ENCODE assay signal across 11 mouse cellular contexts in genomic region chr5:72580970-72581332, GRCm38 (mm10). TPM values are rescaled to one million over a fixed set of nuclear protein-coding genes. Genes with fewer than 3 reads are reported as not detected.
DNase-seq lines count a peak whose midpoint lies in the region; ATAC-seq and TF ChIP-seq lines count a peak whose summit lies in the region.
"Not testable (repeated sequence)": the region's sequence is repeated elsewhere in the genome, so short reads cannot be mapped to it uniquely, and the experiment has no call there.
"Had no signal": no experiment of that assay in that cellular context is flagged by ENCODE, and none has a peak within 500 bp of the region (broad histone marks: within the 10 kb centered on the region; RNA-seq: fewer than 3 reads in every experiment).

TSS of gene Zar1 (minus strand) at chr5:72581254.

- H3K4me2 ChIP-seq in forebrain, postnatal 0 days (ENCODE audit: low read depth) = peak within 1 kb of the TSS; percentile 55
- H3K4me2 ChIP-seq in hindbrain, embryonic 13.5 days = peak within 1 kb of the TSS; percentile 66
- peak within 1 kb of the TSS; percentile 69 for H3K4me2 ChIP-seq in kidney, postnatal 0 days (ENCODE audit: low read length)
- peak within 1 kb of the TSS; percentile 43 for H3K4me2 ChIP-seq in liver, embryonic 14.5 days (ENCODE audit: low read depth)
- H3K4me2 ChIP-seq in midbrain, embryonic 13.5 days (replicated peaks) = peak within 1 kb of the TSS; percentile 75

- TF ChIP-seq CTCF in forebrain, postnatal 0 days (IDR thresholded peaks at IDR 0.05; ENCODE audit: low read depth); kidney, postnatal 0 days (IDR thresholded peaks at IDR 0.05; ENCODE audit: low read depth); liver, embryonic 14.5 days (IDR thresholded peaks at IDR 0.05; ENCODE audit: low read depth): not testable (repeated sequence)

- H3K27me3 ChIP-seq in embryonic facial prominence, embryonic 10.5 days (replicated peaks; ENCODE audit: low read depth, poor library complexity, severe bottlenecking) = peaks cover 56% of the 10 kb centered on the region
- not testable (repeated sequence) for H3K27me3 ChIP-seq in forebrain, postnatal 0 days (ENCODE audit: insufficient read depth, low read length); kidney, postnatal 0 days (ENCODE audit: insufficient read depth, low read length); midbrain, embryonic 13.5 days
- H3K27me3 ChIP-seq in hindbrain, embryonic 13.5 days = peaks cover 20% of the 10 kb centered on the region
- peaks cover 20% of the 10 kb centered on the region for H3K27me3 ChIP-seq in liver, embryonic 14.5 days (ENCODE audit: control insufficient read depth, insufficient read depth, low read length)

- peak within 1 kb of the TSS; percentile 61 for H3K4me3 ChIP-seq in embryonic facial prominence, embryonic 10.5 days
- H3K4me3 ChIP-seq in forebrain, postnatal 0 days (ENCODE audit: low read depth, low read length) = peak within 1 kb of the TSS; percentile 32
- H3K4me3 ChIP-seq in hindbrain, embryonic 13.5 days = peak within 1 kb of the TSS; percentile 45
- peak within 1 kb of the TSS; percentile 34 for H3K4me3 ChIP-seq in kidney, postnatal 0 days (replicated peaks; ENCODE audit: low read depth, low read length)
- H3K4me3 ChIP-seq in liver, embryonic 14.5 days (ENCODE audit: insufficient read depth in 1 of 2, low read depth in 2 of 2, low read length in 2 of 2) = peak within 1 kb of the TSS in 1 of 2 experiments; percentile 23; a peak in 2 of 4 replicates
- peak within 1 kb of the TSS; percentile 48 for H3K4me3 ChIP-seq in midbrain, embryonic 13.5 days (replicated peaks)

- peak within 1 kb of the TSS; percentile 73 for H3K27ac ChIP-seq in embryonic facial prominence, embryonic 10.5 days (replicated peaks)
- not testable (repeated sequence) for H3K27ac ChIP-seq in forebrain, postnatal 0 days (ENCODE audit: low read depth, low read length); hindbrain, embryonic 13.5 days; kidney, postnatal 0 days; liver, embryonic 14.5 days; midbrain, embryonic 13.5 days

- H3K36me3 ChIP-seq in embryonic facial prominence, embryonic 10.5 days (replicated peaks); forebrain, postnatal 0 days (ENCODE audit: insufficient read depth); hindbrain, embryonic 13.5 days; kidney, postnatal 0 days (ENCODE audit: insufficient read depth, low read length); liver, embryonic 14.5 days (replicated peaks; ENCODE audit: control insufficient read depth, insufficient read depth, low read depth); midbrain, embryonic 13.5 days: not testable (repeated sequence)

- H3K9me3 ChIP-seq in embryonic facial prominence, embryonic 10.5 days; forebrain, postnatal 0 days (ENCODE audit: low read length); hindbrain, embryonic 13.5 days; kidney, postnatal 0 days (replicated peaks; ENCODE audit: low read length); liver, embryonic 14.5 days (ENCODE audit: control insufficient read depth, low read length); midbrain, embryonic 13.5 days: not testable (repeated sequence)

- 7% methylated on average over 20 of the region's 21 CpGs for WGBS in embryonic facial prominence, embryonic 10.5 days
- 11% methylated on average over 19 of the region's 21 CpGs for WGBS in forebrain, postnatal 0 days
- 5% methylated on average over 19 of the region's 21 CpGs for WGBS in hindbrain, embryonic 13.5 days
- 9% methylated on average over 17 of the region's 21 CpGs for WGBS in kidney, postnatal 0 days
- 14% methylated on average over 16 of the region's 21 CpGs for WGBS in liver, embryonic 14.5 days (ENCODE audit: insufficient replicate concordance)
- 7% methylated on average over 15 of the region's 21 CpGs for WGBS in midbrain, embryonic 13.5 days

- peak within 1 kb of the TSS; percentile 44 for H3K9ac ChIP-seq in forebrain, postnatal 0 days
- peak within 1 kb of the TSS; percentile 72 for H3K9ac ChIP-seq in hindbrain, embryonic 13.5 days
- H3K9ac ChIP-seq in kidney, postnatal 0 days (ENCODE audit: low read depth, low read length); liver, embryonic 14.5 days (replicated peaks): not testable (repeated sequence)
- peak within 1 kb of the TSS; percentile 68 for H3K9ac ChIP-seq in midbrain, embryonic 13.5 days (replicated peaks)

- peak; percentile 56; the same call in 1 of the 2 replicates for ATAC-seq in forebrain, postnatal 0 days
- ATAC-seq in hindbrain, embryonic 13.5 days (ENCODE audit: low FRiP score) = peak; percentile 69
- ATAC-seq in kidney, postnatal 0 days (replicated peaks; ENCODE audit: low FRiP score, low read depth) = peak; percentile 25; the same call in 1 of the 2 replicates
- not testable (repeated sequence) for ATAC-seq in liver, embryonic 14.5 days (ENCODE audit: insufficient read depth)
- peak; percentile 76 for ATAC-seq in midbrain, embryonic 13.5 days

- TF ChIP-seq EP300 in liver, embryonic 14.5 days (IDR thresholded peaks at IDR 0.05; ENCODE audit: low read depth) = not testable (repeated sequence)

- H3K4me1 ChIP-seq in embryonic facial prominence, embryonic 10.5 days; forebrain, postnatal 0 days (ENCODE audit: insufficient read depth); kidney, postnatal 0 days (replicated peaks; ENCODE audit: insufficient read depth, low read length); liver, embryonic 14.5 days (replicated peaks; ENCODE audit: control insufficient read depth in 2 of 2, insufficient read depth in 2 of 2, low read length in 1 of 2); midbrain, embryonic 13.5 days (replicated peaks): not testable (repeated sequence)
- peaks cover 11% of the 10 kb centered on the region for H3K4me1 ChIP-seq in hindbrain, embryonic 13.5 days (replicated peaks)

- DNase-seq in embryonic facial prominence, embryonic 10.5 days (ENCODE audit: low spot score) = peak; percentile 46
- not testable (repeated sequence) for DNase-seq in forebrain, postnatal 0 days; kidney, postnatal 0 days (ENCODE audit: low spot score); liver, embryonic 14.5 days (ENCODE audit: low read depth in 3 of 3, low spot score in 3 of 3)
- peak; percentile 7 for DNase-seq in right cerebral cortex, postnatal 4 days

RNA-seq across cellular contexts. Expression of gene Zar1, which starts in this region (rescaled TPM):
- polyA plus RNA-seq in embryonic facial prominence, embryonic 10.5 days (2016; fragmentation: Nextera tagmentation; extraction: Ambion mirVana) = 1.2 and 1.3 TPM in 2 replicates
- total RNA-seq in forebrain, postnatal 0 days (2014; rRNA removed) = 1.1 and 2.4 TPM in 2 replicates
- 2.8 and 3.4 TPM in 2 replicates for polyA plus RNA-seq in forebrain, postnatal 0 days (2015; fragmentation: Nextera tagmentation; extraction: Ambion mirVana)
- polyA plus RNA-seq in hindbrain, embryonic 13.5 days (2015; fragmentation: Nextera tagmentation; extraction: Ambion mirVana) = 3.4 and 3.7 TPM in 2 replicates
- polyA plus RNA-seq in kidney, postnatal 0 days (2015; fragmentation: Nextera tagmentation; extraction: Ambion mirVana) = 1.1 and 1.6 TPM in 2 replicates
- 0.02 TPM in 1 of 2 replicates, not detected in the other for polyA plus RNA-seq in liver, embryonic 14.5 days (2012; rRNA removed)
- not detected in 2 replicates for polyA plus RNA-seq in liver, embryonic 14.5 days (2014; fragmentation: Nextera tagmentation; extraction: Ambion mirVana)
- 2.3 and 2.4 TPM in 2 replicates for polyA plus RNA-seq in midbrain, embryonic 13.5 days (2015; fragmentation: Nextera tagmentation; extraction: Ambion mirVana)
- total RNA-seq: heart, adult 2 months; layer of hippocampus, postnatal 36 days; MEL; neutrophil, adult 5-6 weeks had no signal
- polyA plus RNA-seq: heart, adult 2 months had no signal
